Mouse (Mus musculus): ENCODE results near the gene Ivl. TPM values are rescaled to one million over a fixed set of nuclear protein-coding genes. Genes with fewer than 3 reads are reported as not detected.

Gene Ivl
- polyA plus RNA-seq, 1 experiment = not detected

GRCm38 (mm10) chr3:92572514-92573155, 900 bp downstream of the Ivl start:
- no peaks in the 10 kb centered on the region for H3K27me3 ChIP-seq (ENCODE audit: control insufficient read depth, insufficient read depth, insufficient read length)
- H3K36me3 ChIP-seq (ENCODE audit: control insufficient read depth, insufficient read depth) = no peaks in the 10 kb centered on the region
- H3ac ChIP-seq (ENCODE audit: control insufficient read depth, insufficient read length) = no peak overlapping the region
- no peaks in the 10 kb centered on the region for H3K79me2 ChIP-seq (ENCODE audit: control insufficient read depth, insufficient read depth)
- H3K4me2 ChIP-seq (ENCODE audit: low read depth) = no peak overlapping the region
- no peak overlapping the region for H3K4me3 ChIP-seq
- TF ChIP-seq USF1 (IDR thresholded peaks at IDR 0.05; ENCODE audit: low read depth) (no peak), POLR2AphosphoS2 (IDR thresholded peaks at IDR 0.05; ENCODE audit: insufficient read length, low read depth) (no peak), SRF (IDR thresholded peaks at IDR 0.05; ENCODE audit: control insufficient read depth, insufficient read length, low read depth) (no peak), REST (IDR thresholded peaks at IDR 0.05; ENCODE audit: insufficient read depth, insufficient read length) (no peak), TCF3 (IDR thresholded peaks at IDR 0.05; ENCODE audit: insufficient read length, low read depth) (no peak), E2F4 (IDR thresholded peaks at IDR 0.05; ENCODE audit: insufficient read depth) (no peak), POLR2A (IDR thresholded peaks at IDR 0.05; ENCODE audit: insufficient read length, low read depth) (no peak)

- Histone ChIP-seq H3K36me3 (ENCODE audit: control insufficient read depth, insufficient read depth) (no peaks in the 10 kb centered on the region), H3K27me3 (ENCODE audit: control insufficient read depth, insufficient read depth, insufficient read length) (no peaks in the 10 kb centered on the region), H3ac (ENCODE audit: control insufficient read depth, insufficient read length) (no peak overlapping the region), H3K4me2 (ENCODE audit: low read depth) (no peak overlapping the region), H3K79me2 (ENCODE audit: control insufficient read depth, insufficient read depth) (no peaks in the 10 kb centered on the region), H3K4me3 (no peak overlapping the region)
- no peak for TF ChIP-seq MAX (IDR thresholded peaks at IDR 0.05; ENCODE audit: low read depth)
- no peak for TF ChIP-seq TCF12 (IDR thresholded peaks at IDR 0.05; ENCODE audit: insufficient read depth, poor library complexity, severe bottlenecking)
- no peak for TF ChIP-seq MYOD1 (IDR thresholded peaks at IDR 0.05; ENCODE audit: control insufficient read depth in 1 of 3, insufficient read length in 2 of 3, low read depth in 2 of 3)
- TF ChIP-seq POLR2A (IDR thresholded peaks at IDR 0.05; ENCODE audit: insufficient read length, low read depth) = no peak
- no peak for TF ChIP-seq SRF (IDR thresholded peaks at IDR 0.05; ENCODE audit: control insufficient read depth, insufficient read length, low read depth)
- TF ChIP-seq MYOG (IDR thresholded peaks at IDR 0.05; ENCODE audit: control insufficient read depth in 1 of 3, insufficient read depth in 1 of 3, insufficient read length in 2 of 3, low read depth in 2 of 3) = no peak
- no peak for TF ChIP-seq POLR2AphosphoS2 (IDR thresholded peaks at IDR 0.05; ENCODE audit: insufficient read length, low read depth)
- no peak for TF ChIP-seq REST (IDR thresholded peaks at IDR 0.05; ENCODE audit: insufficient read depth, insufficient read length)
- no peak for TF ChIP-seq USF1 (IDR thresholded peaks at IDR 0.05; ENCODE audit: low read depth)
- TF ChIP-seq E2F4 (IDR thresholded peaks at IDR 0.05; ENCODE audit: insufficient read depth) = no peak
- TF ChIP-seq CEBPB (IDR thresholded peaks at IDR 0.05; ENCODE audit: insufficient read depth, poor library complexity, severe bottlenecking) = no peak
- TF ChIP-seq TCF3 (IDR thresholded peaks at IDR 0.05; ENCODE audit: insufficient read length, low read depth) = no peak
These were observed 4.8 kb downstream of the Ivl start for GRCm38 (mm10) chr3:92568752-92569151.

- no peak overlapping the region for H3K4me2 ChIP-seq (ENCODE audit: low read depth)
- H3K27me3 ChIP-seq (ENCODE audit: control insufficient read depth, insufficient read depth, insufficient read length) = no peaks in the 10 kb centered on the region
- no peaks in the 10 kb centered on the region for H3K36me3 ChIP-seq (ENCODE audit: control insufficient read depth, insufficient read depth)
- no peak overlapping the region for H3ac ChIP-seq (ENCODE audit: control insufficient read depth, insufficient read length)
- no peak overlapping the region for H3K4me3 ChIP-seq
- H3K79me2 ChIP-seq (ENCODE audit: control insufficient read depth, insufficient read depth) = no peaks in the 10 kb centered on the region
- TF ChIP-seq MAX (IDR thresholded peaks at IDR 0.05; ENCODE audit: low read depth) (no peak), TCF3 (IDR thresholded peaks at IDR 0.05; ENCODE audit: insufficient read length, low read depth) (no peak), MYOD1 (IDR thresholded peaks at IDR 0.05; ENCODE audit: control insufficient read depth in 1 of 3, insufficient read length in 2 of 3, low read depth in 2 of 3) (no peak), MYOG (IDR thresholded peaks at IDR 0.05; ENCODE audit: control insufficient read depth in 1 of 3, insufficient read depth in 1 of 3, insufficient read length in 2 of 3, low read depth in 2 of 3) (no peak), CEBPB (IDR thresholded peaks at IDR 0.05; ENCODE audit: insufficient read depth, poor library complexity, severe bottlenecking) (no peak), SRF (IDR thresholded peaks at IDR 0.05; ENCODE audit: control insufficient read depth, insufficient read length, low read depth) (no peak), E2F4 (IDR thresholded peaks at IDR 0.05; ENCODE audit: insufficient read depth) (no peak), USF1 (IDR thresholded peaks at IDR 0.05; ENCODE audit: low read depth) (no peak), REST (IDR thresholded peaks at IDR 0.05; ENCODE audit: insufficient read depth, insufficient read length) (no peak), POLR2AphosphoS2 (IDR thresholded peaks at IDR 0.05; ENCODE audit: insufficient read length, low read depth) (no peak), POLR2A (IDR thresholded peaks at IDR 0.05; ENCODE audit: insufficient read length, low read depth) (no peak), TCF12 (IDR thresholded peaks at IDR 0.05; ENCODE audit: insufficient read depth, poor library complexity, severe bottlenecking) (no peak)
These were observed 8.1 kb downstream of the Ivl start for GRCm38 (mm10) chr3:92565418-92565817.

- no peak within 1 kb of the TSS for H3K4me3 ChIP-seq
- TF ChIP-seq TCF12 (IDR thresholded peaks at IDR 0.05; ENCODE audit: insufficient read depth, poor library complexity, severe bottlenecking) (no peak), USF1 (IDR thresholded peaks at IDR 0.05; ENCODE audit: low read depth) (no peak), POLR2A (IDR thresholded peaks at IDR 0.05; ENCODE audit: insufficient read length, low read depth) (no peak), CEBPB (IDR thresholded peaks at IDR 0.05; ENCODE audit: insufficient read depth, poor library complexity, severe bottlenecking) (no peak), SRF (IDR thresholded peaks at IDR 0.05; ENCODE audit: control insufficient read depth, insufficient read length, low read depth) (no peak), MAX (IDR thresholded peaks at IDR 0.05; ENCODE audit: low read depth) (no peak), MYOG (IDR thresholded peaks at IDR 0.05; ENCODE audit: control insufficient read depth in 1 of 3, insufficient read depth in 1 of 3, insufficient read length in 2 of 3, low read depth in 2 of 3) (no peak), E2F4 (IDR thresholded peaks at IDR 0.05; ENCODE audit: insufficient read depth) (no peak), MYOD1 (IDR thresholded peaks at IDR 0.05; ENCODE audit: control insufficient read depth in 1 of 3, insufficient read length in 2 of 3, low read depth in 2 of 3) (no peak), POLR2AphosphoS2 (IDR thresholded peaks at IDR 0.05; ENCODE audit: insufficient read length, low read depth) (no peak), TCF3 (IDR thresholded peaks at IDR 0.05; ENCODE audit: insufficient read length, low read depth) (no peak), REST (IDR thresholded peaks at IDR 0.05; ENCODE audit: insufficient read depth, insufficient read length) (no peak)
- H3K79me2 ChIP-seq (ENCODE audit: control insufficient read depth, insufficient read depth) = no peaks in the 10 kb centered on the region
- no peak within 1 kb of the TSS for H3ac ChIP-seq (ENCODE audit: control insufficient read depth, insufficient read length)
- no peaks in the 10 kb centered on the region for H3K36me3 ChIP-seq (ENCODE audit: control insufficient read depth, insufficient read depth)
- H3K4me2 ChIP-seq (ENCODE audit: low read depth) = no peak within 1 kb of the TSS
- H3K27me3 ChIP-seq (ENCODE audit: control insufficient read depth, insufficient read depth, insufficient read length) = no peaks in the 10 kb centered on the region
These were observed 39.1 kb downstream of the Ivl start, which contains the start of gene 2310046K23Rik for GRCm38 (mm10) chr3:92534411-92534810. TSS of gene 2310046K23Rik (minus strand) at chr3:92534511.

Other genes starting within 250 kb of the Ivl start
- not detected for gene Sprr2d, start 234.6 kb downstream of the Ivl start, polyA plus RNA-seq (2012; fragmentation: generic; extraction: Trizol)
- not detected for gene Sprr2e, start 221.6 kb downstream of the Ivl start, polyA plus RNA-seq (2012; fragmentation: generic; extraction: Trizol)
- gene Sprr2f, start 208.5 kb downstream of the Ivl start, polyA plus RNA-seq (2012; fragmentation: generic; extraction: Trizol) = not detected
- 0.06 TPM for gene Sprr2h, start 188.1 kb downstream of the Ivl start, polyA plus RNA-seq (2012; fragmentation: generic; extraction: Trizol)
- gene Sprr2i, start 165.7 kb downstream of the Ivl start, polyA plus RNA-seq (2012; fragmentation: generic; extraction: Trizol) = not detected
- not detected for gene Sprr2j-ps, start 155.7 kb downstream of the Ivl start, polyA plus RNA-seq (2012; fragmentation: generic; extraction: Trizol)
- 13.6 TPM for gene Gm9774, start 144.3 kb downstream of the Ivl start, polyA plus RNA-seq (2012; fragmentation: generic; extraction: Trizol)
- gene Sprr2k, start 141.2 kb downstream of the Ivl start, polyA plus RNA-seq (2012; fragmentation: generic; extraction: Trizol) = 2.8 TPM
- 0.05 TPM for gene Sprr1b, start 134.9 kb downstream of the Ivl start, polyA plus RNA-seq (2012; fragmentation: generic; extraction: Trizol)
- not detected for gene Sprr3, start 115.0 kb downstream of the Ivl start, polyA plus RNA-seq (2012; fragmentation: generic; extraction: Trizol)
- 9.2 TPM for gene Sprr1a, start 87.8 kb downstream of the Ivl start, polyA plus RNA-seq (2012; fragmentation: generic; extraction: Trizol)
- not detected for gene Sprr4, start 73.2 kb downstream of the Ivl start, polyA plus RNA-seq (2012; fragmentation: generic; extraction: Trizol)
- gene 2310046K23Rik, start 39.2 kb downstream of the Ivl start, polyA plus RNA-seq (2012; fragmentation: generic; extraction: Trizol) = not detected
- not detected for gene Smcp, start 15.3 kb upstream of the Ivl start, polyA plus RNA-seq (2012; fragmentation: generic; extraction: Trizol)
- not detected for gene 2210017I01Rik, start 33.8 kb upstream of the Ivl start, polyA plus RNA-seq (2012; fragmentation: generic; extraction: Trizol)
- gene Lce6a, start 47.9 kb upstream of the Ivl start, polyA plus RNA-seq (2012; fragmentation: generic; extraction: Trizol) = not detected
- not detected for gene Lce1a1, start 74.6 kb upstream of the Ivl start, polyA plus RNA-seq (2012; fragmentation: generic; extraction: Trizol)
- gene Lce1b, start 83.2 kb upstream of the Ivl start, polyA plus RNA-seq (2012; fragmentation: generic; extraction: Trizol) = not detected
- gene Lce1a2, start 96.6 kb upstream of the Ivl start, polyA plus RNA-seq (2012; fragmentation: generic; extraction: Trizol) = not detected
- not detected for gene Lce1c, start 105.5 kb upstream of the Ivl start, polyA plus RNA-seq (2012; fragmentation: generic; extraction: Trizol)
- gene Lce1d, start 113.5 kb upstream of the Ivl start, polyA plus RNA-seq (2012; fragmentation: generic; extraction: Trizol) = not detected
- gene Lce1e, start 135.3 kb upstream of the Ivl start, polyA plus RNA-seq (2012; fragmentation: generic; extraction: Trizol) = not detected
- 0.19 TPM for gene Lce1f, start 146.6 kb upstream of the Ivl start, polyA plus RNA-seq (2012; fragmentation: generic; extraction: Trizol)
- gene Gm38119, start 165.4 kb upstream of the Ivl start, polyA plus RNA-seq (2012; fragmentation: generic; extraction: Trizol) = not detected
- gene Lce1g, start 178.6 kb upstream of the Ivl start, polyA plus RNA-seq (2012; fragmentation: generic; extraction: Trizol) = 0.07 TPM
- not detected for gene Lce1h, start 191.3 kb upstream of the Ivl start, polyA plus RNA-seq (2012; fragmentation: generic; extraction: Trizol)
- gene Lce1i, start 205.2 kb upstream of the Ivl start, polyA plus RNA-seq (2012; fragmentation: generic; extraction: Trizol) = not detected
- gene Lce1j, start 216.8 kb upstream of the Ivl start, polyA plus RNA-seq (2012; fragmentation: generic; extraction: Trizol) = not detected
- gene Lce1k, start 234.2 kb upstream of the Ivl start, polyA plus RNA-seq (2012; fragmentation: generic; extraction: Trizol) = not detected

Data from myocyte (in vitro differentiated cells).